Mouse (Mus musculus) c-Kit-positive CD71-positive TER-119-negative erythroid progenitor cells, embryonic 14.5 days (primary cell): Measurements from ENCODE around the gene Tmem160.

ENCODE experiments used
- DNase-seq: peaks from one replicate; pipeline ENCODE4 v3.0.0-alpha.2; 2013; ENCODE audit warnings: low read depth

Tmem160 gene

DNA sequence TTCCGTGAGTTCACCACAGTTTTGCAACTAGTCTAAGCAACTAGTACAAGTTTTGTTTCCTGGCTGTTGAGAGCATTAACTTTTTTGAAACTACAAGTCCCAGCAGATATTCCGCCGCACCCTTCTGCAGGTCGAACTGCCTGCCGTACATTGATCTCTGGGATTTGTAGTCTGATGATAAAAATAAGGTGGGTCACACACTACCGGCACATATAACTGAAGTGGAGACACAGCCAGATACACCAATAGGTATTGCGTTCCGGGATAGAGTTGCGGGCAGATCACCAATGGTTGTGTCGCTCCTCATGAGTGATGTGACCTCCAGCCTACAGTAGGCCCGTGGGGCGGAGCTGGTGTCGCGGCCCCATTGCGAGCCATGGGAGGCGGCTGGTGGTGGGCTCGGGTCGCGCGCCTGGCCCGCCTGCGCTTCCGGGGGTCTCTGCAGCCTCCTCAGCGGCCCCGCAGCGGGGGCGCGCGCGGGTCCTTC lies at the start of gene Tmem160:
Gene Tmem160 (plus strand): TSS at position 193 of the 487 bp plus-strand sequence.
- DNase-seq: peak; percentile 88

DNA sequence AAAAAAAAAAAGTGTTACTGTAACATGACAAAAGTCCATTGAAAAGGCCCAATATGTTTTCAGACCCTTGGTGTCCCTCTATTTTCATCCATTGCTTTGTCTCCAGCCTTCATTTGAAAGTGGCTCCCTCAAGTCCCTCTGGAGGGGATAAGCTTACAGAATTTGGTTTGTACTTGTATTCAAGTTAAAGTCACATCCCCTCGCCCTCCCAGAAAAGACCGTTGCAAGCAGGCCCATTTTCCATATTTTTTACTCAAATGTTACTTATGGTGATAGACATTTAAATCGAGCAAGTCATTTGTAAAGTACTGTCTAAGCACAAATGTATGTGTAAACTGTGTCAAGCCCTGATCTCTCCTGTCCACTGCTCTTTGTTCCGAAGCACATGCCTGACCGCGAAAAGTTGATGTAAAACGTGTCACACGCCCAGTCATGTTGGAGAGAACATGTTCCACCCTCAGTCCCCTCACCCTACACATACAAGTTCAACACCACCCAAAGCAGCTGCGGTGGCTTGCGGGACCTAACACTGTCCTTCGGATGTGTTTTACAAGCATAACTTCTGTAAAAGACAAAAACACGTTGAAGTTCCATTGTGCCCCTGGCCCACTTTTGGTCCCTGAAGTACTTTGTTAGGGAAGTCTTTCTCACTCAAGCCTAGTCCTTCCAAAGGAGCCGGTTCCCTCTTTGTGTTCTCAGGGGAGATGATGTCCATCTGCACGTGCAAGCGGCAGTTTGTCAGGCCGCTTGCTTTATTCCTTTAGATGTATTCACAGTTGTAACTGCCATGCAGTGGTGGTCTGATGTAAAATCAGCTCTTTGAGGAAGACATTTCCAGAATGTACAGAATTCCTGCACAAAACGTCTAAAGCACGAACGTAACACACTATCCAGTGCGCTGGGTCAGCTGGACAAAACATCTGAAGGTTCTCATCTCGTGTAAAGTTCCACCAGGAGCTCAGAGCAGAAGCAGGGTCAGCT lies 49.3 kb upstream of the Tmem160 start:
- DNase-seq: no peak

DNA sequence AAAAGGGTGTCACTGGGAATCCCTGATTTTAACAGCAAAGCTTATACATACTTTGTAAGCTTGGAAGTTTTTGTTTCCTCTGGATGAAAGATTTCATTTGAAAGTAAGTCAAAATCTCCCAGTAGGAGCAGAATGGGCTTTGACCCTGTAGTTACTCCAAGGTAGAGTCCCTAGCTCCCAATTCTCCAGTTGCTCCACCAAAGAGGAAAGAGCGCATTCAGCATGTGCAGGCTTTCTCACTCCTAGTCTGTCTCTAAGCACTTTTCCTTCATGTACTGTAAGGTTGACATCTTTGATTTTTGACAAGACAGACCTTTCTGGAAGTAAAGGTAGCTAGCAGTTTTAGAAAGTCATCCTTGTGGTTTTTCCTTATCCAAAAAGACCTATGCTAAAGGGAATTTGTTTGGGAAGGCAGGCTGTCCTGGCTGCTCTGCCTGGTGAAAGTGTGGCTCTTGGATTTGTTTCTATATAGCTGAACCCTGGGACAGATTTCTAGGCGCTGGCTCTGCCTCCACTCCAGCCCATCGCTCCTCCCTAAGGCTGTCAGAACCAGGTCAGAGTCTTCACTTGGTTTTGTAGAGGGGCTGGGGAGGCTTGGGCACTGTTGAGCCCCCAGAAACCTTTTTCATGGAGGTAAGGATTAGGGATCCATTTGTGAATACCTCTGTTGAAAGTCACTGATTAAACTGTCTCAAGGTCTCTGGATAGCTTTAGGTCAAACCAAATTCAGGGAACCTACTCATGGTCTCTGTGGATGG lies 48.1 kb upstream of the Tmem160 start:
- DNase-seq: no peak

DNA sequence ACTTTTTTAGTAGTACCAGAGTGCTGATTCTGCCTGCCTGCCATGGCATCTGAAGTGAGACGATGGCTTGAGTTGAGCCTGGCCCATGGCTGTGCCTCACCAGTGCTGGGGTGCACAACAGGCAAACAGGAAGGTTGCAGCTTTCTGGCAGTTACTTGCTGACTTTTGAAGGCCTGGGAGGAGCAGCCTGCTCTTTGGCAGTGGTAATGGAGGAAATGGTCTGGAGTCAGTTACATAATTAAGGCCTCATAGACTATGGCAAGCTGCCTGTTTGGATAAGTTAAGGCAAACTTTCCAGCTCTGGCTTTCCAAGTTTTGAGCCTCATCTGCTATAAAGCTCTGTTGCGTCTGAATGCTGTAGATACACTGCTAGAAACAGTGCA lies 47.5 kb upstream of the Tmem160 start:
- no peak for DNase-seq

DNA sequence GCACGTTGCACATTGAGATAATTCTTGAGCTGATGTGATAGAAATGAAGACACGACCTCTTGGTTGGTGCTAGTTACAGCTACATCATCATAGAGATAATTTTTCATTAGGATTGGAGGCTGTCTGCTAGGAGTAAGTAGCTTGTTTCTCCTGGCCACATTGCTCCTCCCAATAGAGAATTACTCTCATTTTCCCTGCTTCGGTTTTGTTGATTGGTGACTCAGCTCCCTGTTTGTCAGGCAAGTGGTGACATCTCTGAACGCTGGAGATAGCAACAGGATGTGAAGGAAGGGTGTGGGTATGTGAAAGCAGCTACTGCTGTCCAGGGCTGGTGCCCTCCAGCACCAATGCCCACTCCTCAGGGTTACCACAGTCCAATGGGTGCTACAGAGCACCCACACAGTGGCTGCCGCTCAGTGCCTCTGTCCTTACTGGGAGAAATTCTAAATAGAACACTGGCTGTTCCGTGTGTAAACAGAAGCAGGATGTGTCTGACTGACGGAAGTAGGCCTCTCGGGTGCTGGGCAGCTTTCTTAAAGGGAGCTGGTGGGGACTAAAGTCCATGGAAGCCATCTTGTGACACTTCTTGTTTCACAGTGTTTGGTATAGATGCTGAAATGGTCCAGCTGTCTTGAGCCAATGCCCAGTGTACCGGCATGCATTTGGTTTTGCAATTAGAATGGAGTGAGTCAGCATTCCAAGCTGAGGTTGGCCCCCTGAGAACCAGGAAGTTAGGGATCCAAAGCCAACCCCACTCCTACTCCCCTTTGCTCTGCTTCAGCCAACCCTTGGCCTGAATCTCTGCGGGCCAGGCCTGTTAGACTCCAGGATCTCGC lies 46.8 kb upstream of the Tmem160 start:
- no peak for DNase-seq

DNA sequence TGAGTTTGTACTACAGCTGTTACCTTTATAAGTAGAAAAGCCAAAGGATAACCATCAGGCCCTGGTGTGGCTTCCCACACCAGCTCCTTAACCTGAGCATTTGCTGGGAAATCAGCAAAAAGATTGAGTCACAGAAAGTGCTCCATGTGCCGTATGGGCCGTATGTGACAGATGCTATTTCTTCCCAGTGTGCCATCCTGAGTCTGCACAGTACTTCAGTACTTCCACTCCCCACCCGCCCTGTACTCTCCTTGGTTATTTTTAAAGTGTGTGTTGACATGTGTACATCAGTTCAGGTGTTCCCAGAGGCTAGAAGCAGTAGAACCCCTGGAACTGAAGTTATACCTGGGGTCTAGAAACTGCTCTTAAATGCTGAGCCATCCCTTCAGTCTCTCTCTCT lies 45.6 kb upstream of the Tmem160 start:
- no peak for DNase-seq

DNA sequence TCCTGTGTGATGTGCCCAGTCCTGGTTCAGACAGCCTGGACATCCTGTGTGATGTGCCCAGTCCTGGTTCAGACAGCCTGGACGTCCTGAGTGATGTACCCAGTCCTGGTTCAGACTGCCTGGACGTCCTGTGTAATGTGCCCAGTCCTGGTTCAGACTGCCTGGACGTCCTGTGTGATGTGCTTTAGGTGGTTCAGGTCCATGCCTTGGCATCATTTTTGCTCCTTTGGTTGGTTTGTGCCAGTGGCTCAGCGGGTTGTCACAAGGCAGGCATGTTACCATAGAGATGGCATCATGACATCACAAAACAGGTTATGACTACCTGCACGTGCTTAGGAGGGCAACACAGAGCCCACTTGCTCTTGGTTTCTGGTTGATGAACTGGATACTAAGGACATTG lies 41.5 kb upstream of the Tmem160 start:
- DNase-seq: no peak

DNA sequence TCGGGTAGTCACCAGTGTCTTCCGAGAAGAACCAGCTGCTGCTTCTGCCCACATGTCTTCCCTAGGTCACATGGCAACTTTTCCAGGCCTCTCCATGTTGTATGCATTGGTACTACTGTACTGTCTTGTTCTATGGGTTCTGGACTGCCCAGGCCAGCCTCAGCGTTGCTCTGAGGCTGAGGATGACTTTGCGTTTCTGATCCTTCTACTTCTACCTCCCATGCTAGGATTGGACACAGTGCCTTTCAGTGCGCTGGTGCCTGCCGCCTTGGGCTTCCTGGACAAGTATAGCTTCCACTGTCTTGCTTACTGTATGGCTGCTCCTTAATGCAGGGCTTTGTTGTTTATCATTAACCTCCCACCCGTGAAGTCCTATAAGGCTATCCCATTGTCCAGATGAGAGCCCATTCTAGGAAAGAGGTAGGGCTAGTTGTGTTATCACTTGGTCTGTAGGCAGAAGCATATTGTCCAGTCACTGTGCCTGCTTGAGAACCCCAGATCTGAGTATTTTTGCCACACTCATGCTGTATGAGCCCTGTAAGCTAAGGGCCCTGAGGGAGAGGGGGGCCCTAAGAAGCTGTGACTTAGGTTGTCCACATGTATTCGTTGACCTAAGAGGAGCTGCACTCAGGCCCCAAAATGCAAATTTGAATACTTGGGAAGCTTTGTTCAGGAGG lies 40.2 kb upstream of the Tmem160 start:
- DNase-seq: no peak

DNA sequence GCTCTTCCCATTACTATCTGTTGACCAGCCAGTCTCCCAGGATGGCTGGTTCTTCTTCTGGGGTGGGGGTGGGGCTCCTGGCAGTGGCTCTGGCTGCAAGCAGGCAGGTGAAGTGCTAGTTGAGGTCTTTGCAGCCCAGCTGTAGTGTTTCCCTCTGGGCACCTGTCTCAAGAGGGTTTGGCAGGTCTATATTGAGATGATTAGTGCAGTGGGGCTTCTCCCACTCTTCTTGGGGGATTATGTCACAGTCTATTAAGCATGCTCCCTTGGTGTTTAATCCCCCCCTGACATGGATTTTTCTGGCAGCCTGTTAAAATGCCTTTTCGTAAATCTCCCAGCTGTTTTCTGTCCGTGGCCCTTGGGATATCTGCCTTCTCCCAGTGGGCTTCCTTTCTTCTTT lies 39.6 kb upstream of the Tmem160 start:
- no peak for DNase-seq

DNA sequence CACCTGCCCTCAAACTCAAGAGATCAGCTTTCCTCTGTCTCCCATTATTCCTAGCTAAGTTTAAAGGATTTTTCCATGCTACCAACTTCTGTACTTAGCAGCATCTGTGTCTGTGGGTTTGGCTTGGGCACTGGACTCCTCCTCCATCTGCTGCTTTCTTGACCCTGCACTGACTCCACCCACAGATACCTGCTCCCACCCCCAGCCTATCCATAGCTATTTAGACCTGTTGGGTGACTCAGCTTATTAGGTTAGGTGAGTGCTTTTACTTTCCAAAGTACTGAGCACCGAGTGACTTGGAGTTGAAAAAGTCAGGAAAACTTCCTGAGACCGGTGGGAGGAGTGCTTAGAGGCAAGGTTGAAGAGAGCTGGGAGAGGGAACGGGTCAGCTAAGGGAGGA lies 37.2 kb upstream of the Tmem160 start:
- DNase-seq: no peak

DNA sequence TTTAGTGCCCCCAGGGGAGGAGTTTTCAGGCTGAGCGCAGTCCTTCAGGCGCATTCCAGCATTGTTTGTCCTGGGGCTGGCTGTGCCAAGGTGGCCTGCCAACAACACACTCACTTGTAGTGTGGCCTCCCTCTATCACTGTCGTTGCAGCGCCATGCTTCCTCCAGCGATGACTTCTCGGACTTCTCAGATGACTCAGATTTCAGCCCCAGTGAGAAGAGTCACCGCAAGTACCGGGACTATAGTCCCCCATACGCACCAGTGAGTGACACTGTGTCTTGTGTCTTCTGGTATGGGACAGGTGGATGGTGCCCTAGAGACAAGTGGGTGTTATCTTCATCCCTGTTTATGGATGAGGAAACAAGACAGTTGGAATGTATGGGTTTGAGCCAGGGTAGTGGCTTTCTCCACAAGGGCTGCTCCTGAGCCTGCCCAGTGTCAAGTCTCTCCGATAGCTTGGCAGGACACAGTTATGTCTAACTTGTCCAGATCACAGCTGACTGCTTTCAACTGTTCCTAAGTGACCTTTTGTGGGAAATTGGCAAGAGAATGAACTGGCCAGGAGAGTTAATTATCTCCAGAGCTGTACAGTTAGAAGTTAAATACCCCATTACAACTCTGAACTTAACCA lies 35.3 kb upstream of the Tmem160 start:
- no peak for DNase-seq

DNA sequence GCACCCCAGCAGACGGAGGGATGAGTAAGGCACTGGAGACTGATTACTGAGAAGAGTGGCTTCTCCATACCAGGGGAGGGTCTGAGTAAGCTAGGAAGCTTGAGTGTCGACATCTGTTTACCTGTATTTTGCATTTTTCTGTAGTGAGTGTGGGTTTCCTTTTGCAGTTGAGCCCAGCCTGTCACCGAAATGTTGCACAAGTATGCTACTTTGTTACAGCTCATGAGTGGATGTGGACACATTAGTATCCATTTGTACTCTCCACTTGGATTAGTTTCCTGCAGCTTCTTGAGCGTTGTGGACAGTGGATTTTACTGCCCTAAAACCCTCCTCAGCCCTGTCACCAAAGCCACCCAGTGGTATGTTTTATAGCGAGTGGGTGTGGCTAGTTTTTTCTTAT lies 33.9 kb upstream of the Tmem160 start:
- DNase-seq: no peak

DNA sequence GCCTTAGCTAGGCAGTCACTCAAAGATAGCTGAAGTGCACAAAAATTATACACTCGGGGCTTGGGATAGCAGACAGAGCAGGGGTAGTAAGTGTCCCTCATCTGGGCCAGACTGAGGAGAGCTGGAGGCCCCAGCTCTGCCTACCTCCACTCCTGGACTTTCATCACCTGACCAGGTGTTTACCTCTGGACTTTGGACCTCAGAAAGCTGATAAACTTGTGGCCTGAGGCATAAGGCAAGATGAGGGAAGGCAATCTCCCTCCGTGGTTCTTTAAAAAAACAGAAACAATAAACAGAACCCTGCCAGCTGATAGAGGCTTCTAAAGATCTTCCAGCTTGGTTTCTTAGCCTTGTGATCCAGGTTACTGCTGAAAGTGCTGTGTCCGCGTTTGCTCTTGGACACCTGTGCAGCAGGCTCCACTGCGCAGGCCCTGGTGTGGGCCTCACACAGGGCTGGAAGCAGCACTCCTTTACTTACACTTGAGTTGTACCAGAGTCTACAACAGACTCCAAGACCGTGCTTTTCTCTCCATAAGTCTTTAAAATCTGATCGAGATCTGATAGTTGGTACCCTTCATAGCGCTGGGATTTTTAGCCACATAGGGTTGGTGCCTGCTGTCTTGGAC lies 32.0 kb upstream of the Tmem160 start:
- DNase-seq: no peak

DNA sequence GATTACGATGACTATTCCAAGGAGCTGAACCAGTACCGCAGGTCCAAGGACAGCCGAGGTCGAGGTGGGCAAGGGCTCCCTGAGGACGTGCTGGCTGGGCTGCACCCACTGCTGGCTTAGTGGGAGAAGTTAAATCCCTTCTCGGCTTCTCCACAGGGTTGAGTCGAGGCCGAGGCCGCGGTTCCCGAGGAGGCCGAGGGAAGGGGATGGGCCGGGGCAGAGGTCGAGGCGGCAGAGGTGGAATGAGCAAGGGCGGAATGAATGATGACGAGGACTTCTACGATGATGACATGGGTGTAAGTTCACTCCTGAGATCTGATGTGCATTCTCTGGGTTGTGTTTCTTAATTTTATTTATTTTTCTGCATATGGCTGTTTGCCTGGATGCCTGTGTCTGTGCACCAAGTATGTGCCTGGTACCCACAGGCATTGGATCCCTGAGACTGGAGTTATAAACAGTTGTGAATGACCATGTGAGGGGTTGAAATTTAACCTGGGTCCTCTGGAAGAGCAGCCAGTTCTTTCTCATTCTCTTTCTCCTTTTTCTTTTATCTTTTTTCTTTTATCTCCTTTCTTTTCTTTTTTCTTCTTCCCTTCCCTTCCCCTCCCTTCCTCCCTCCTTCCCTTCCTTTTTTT lies 30.2 kb upstream of the Tmem160 start:
- no peak for DNase-seq

DNA sequence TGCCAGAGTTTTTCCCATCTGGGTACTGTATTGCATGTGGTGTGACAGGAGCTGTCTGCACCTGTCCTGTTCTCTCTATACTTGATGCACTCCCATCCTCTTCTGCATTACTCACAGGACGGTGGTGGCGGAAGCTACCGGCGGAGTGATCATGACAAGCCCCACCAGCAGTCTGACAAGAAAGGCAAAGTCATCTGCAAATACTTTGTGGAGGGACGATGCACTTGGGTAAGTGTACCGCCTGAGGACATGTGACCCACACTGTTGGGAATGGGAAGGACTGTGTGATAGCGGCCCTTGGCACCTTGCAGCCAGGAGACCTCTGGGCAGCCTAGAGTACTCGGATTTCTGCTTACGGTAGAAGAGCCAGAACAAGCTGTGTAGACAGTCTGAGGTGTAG lies 28.8 kb upstream of the Tmem160 start:
- DNase-seq: no peak

DNA sequence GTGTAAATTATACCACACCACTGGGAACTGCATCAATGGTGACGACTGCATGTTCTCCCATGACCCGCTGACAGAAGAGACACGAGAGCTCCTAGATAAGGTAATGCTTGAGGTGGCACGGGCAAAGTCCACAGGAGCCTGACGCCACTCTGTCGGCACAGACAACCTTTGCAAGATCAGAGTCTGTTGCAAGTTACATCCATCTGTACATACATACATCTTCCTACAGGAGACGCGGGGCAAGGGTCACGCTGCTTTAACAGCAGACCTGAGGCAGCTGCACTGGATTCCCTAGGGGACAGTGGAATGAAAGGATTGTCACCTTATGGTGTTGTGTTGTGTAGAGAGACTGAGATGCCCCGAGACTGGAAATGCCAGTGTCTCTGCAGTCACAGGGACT lies 26.9 kb upstream of the Tmem160 start:
- DNase-seq: no peak

DNA sequence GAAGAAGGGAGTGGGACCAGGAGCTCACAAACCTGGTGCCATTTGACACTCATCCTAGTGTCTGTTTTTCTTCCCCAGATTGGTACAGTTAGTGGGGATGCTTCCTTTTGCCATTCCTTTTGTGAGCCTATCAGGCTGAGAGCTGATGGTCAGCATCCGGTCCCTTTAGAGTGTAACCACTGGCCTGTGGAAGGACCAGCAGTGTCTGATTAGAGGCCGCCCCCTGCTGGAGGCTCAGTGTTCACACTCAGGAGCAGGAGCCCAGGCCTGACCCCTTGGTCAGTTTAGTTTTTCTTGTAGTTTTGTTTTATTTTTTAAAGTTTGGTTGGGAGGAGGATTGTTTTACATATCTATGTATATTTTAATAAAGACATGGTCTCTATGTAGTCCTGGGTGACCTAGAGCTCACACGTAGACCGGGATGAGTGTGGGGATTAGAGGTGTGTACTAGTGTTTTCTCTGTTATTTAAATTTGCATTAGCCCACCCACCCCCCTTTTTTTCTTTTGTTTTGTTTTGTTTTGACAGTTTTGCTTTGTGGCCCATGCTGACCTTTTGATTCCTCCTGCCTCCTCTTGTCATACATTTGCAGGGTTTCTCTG lies 26.4 kb upstream of the Tmem160 start:
- no peak for DNase-seq

DNA sequence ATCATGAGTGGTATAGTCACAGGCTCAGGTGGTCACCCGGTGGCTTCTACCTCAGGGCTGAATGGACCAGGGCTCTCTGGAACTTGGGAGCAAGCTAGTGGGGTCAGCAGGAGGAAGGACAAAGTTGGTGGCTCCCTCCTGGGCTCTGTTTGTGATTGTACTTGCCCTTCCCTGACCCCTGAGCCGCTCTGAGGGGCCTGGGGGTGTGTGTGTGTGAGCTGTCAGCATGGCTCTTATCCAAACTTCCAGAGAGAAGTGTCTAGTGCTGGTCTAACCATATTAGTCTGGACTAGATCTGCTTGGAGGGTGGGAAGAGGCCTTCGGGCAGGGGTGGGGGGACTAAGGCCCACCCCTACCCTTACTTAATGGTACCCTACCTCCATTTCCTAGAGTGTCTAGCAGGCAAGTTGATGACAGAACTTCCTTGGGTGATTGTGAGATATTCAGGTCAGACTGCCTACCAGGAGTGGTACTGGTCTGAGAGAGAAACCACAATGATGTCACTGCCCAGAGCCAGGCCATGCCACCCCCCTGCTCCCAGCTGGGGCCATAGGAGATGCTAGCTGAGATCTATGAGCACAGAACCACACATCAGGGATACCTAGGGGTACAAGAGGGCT lies 19.1 kb upstream of the Tmem160 start:
- no peak for DNase-seq

DNA sequence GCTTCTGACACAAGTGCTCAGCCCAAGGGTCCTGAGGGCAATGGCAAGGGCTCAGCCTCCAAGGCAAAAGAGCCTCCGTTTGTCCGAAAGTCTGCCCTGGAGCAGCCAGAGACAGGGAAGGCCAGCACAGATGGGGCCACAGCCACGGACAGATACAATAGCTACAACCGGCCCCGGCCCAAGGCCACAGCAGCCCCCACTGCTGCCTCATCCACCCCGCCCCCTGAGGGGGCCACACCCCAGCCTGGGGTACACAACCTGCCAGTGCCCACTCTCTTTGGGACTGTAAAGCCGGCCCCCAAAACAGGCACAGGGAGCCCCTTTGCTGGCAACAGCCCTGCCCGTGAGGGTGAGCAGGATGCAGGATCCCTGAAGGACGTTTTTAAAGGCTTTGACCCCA lies 17.5 kb upstream of the Tmem160 start:
- DNase-seq: no peak
